Mouse (Mus musculus) left cerebral cortex, postnatal 36 days (tissue): ENCODE data around the gene Actb. TPM values are rescaled to one million over a fixed set of nuclear protein-coding genes. Genes with fewer than 3 reads are reported as not detected.
"Not testable (repeated sequence)": the region's sequence is repeated elsewhere in the genome, so short reads cannot be mapped to it uniquely, and the experiment has no call there.

Experiments used
- DNase-seq, 2 experiments: peaks; one replicate each; pipeline ENCODE4 v3.0.0; 2021 to 2022; ENCODE audit warnings: low spot score in 2 of 2, mixed read lengths in 1 of 2
- intact Hi-C: fragments of 180-260 bp; cut with DNase I; formaldehyde crosslinking; loops from one replicate; pipeline ENCODE4 v1.15.1; 2025
- total RNA-seq, 2 experiments: library from RNA; stranded (reverse); gene quantifications; 2 replicates each; pipeline ENCODE4 v1.2.3; 2021

Actb gene
- total RNA-seq, 2 experiments from 2014 or later = 2,229 to 2,541 TPM

DNA sequence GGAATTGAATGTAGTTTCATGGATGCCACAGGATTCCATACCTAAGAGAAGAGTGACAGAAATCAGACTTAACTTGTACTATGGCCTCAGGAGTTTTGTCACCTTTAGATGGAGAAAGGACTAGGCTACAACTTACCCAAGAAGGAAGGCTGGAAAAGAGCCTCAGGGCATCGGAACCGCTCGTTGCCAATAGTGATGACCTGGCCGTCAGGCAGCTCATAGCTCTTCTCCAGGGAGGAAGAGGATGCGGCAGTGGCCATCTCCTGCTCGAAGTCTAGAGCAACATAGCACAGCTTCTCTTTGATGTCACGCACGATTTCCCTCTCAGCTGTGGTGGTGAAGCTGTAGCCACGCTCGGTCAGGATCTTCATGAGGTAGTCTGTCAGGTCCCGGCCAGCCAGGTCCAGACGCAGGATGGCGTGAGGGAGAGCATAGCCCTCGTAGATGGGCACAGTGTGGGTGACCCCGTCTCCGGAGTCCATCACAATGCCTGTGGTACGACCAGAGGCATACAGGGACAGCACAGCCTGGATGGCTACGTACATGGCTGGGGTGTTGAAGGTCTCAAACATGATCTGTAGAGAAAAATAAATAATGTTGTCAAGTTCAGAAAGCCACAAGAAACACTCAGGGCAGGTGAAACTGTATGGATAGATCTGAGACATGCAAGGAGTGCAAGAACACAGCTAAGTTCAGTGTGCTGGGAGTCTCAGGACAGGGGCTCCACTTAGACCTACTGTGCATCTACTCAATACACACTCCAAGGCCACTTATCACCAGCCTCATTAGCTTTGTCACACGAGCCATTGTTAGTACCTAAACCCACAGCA lies 2.1 kb downstream of the Actb start:
- intact Hi-C loops = loop anchor here (1.0 to 2.0 kb wide), 3 partner anchors 9 to 58 kb away; partner anchors contain the start of gene Fbxl18
- DNase-seq = no peak

DNA sequence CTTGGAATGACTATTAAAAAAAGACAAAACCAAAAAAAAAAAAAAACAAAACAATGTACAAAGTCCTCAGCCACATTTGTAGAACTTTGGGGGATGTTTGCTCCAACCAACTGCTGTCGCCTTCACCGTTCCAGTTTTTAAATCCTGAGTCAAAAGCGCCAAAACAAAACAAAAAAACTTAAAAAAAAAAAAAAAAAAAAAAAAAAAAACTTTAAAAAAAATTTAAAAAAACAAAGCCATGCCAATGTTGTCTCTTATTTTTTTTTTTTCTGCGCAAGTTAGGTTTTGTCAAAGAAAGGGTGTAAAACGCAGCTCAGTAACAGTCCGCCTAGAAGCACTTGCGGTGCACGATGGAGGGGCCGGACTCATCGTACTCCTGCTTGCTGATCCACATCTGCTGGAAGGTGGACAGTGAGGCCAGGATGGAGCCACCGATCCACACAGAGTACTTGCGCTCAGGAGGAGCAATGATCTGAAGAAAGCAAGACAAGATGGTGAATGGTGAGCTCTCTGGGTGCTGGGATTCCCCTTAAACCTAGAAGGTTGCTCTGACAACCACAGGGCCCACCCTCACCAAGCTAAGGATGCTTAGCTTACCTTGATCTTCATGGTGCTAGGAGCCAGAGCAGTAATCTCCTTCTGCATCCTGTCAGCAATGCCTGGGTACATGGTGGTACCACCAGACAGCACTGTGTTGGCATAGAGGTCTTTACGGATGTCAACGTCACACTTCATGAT lies 2.9 kb downstream of the Actb start:
- no peak for DNase-seq
- intact Hi-C loops = loop anchor here (2.0 kb wide), 1 partner anchor 59 kb away; no protein-coding TSS in a partner anchor

GRCm38 (mm10) chr5:142902506-142903314 lies 3.8 kb downstream of the Actb start:
- intact Hi-C loops = no loop called here
- no peak for DNase-seq

- intact Hi-C loops = no loop called here
- DNase-seq = no peak
These were observed 4.6 kb downstream of the Actb start for GRCm38 (mm10) chr5:142901846-142902505.

DNA sequence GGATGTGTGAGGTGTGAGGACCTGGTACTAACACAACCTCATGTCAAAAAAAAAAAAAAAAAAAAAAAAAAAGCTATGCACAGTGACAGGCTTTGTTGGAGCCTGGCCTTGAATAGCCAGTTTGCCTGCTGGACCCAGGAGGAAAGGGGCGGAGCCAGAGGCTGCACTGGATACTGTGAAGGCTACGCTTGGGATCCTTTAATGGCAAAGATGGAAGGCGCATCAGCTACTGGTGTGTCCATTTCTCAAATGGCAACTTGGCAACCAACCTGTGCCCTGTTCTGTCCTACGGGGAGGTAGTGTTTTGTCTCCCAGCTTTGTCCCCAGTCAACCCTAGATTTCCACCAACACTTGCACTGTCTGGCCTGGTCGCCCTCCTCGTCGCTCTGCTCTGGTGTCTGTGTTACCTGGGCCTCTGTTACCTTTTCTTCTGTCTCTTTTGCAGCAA lies 5.2 kb downstream of the Actb start:
- intact Hi-C loops = no loop called here
- no peak for DNase-seq

GRCm38 (mm10) chr5:142900651-142901050 lies 5.9 kb downstream of the Actb start:
- intact Hi-C loops = no loop called here
- DNase-seq = no peak

DNA sequence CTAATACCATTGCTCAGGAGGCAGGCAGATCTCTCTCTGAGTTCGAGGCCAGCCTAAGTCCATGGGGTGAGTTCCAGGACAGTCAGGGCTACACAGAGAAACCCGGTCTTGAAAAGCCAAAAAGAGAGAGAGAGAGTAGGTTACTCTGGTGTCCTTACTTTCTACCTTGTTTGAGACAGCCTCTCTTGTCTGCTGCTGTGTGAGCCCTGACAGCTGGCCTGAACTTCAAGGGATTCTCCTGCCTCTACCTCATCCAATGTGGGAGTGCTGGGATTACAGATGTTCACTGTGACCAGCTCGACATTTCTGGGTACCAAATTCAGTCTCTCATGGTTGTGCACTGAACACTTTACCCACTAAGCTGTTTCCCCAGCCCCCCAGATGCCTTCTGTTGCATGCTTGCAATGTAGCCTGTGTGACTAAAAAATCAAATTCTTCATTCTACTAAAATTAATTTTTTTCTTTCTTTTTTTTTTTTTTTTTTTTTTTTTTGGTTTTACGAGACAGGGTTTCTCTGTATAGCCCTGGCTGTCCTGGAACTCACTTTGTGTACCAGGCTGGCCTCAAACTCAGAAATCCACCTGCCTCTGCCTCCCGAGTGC lies 6.5 kb downstream of the Actb start:
- no peak for DNase-seq
- intact Hi-C loops = no loop called here

GRCm38 (mm10) chr5:142899057-142899601 lies 7.4 kb downstream of the Actb start:
- DNase-seq = peak; percentile 85 to 92
- intact Hi-C loops = no loop called here

DNA sequence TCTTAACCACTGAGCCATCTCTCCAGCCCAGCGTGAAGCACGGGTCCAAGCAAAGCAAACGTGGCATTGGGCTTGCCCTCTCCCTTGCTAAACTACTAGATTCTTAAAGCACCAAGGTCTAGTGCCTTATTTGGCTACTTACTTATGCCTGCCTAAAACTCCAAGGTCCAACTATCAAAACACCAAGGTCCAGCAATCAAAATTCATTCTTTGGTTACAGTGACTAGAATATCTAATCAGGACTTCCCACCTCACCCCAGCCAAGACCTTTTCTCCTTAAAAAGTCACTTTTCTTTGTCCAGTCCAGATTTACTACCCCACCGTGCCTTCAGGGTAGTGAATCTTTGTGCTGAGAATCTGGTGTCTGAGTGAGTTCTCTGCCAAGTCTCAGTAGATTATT lies 8.2 kb downstream of the Actb start:
- intact Hi-C loops = no loop called here
- DNase-seq = no peak

DNA sequence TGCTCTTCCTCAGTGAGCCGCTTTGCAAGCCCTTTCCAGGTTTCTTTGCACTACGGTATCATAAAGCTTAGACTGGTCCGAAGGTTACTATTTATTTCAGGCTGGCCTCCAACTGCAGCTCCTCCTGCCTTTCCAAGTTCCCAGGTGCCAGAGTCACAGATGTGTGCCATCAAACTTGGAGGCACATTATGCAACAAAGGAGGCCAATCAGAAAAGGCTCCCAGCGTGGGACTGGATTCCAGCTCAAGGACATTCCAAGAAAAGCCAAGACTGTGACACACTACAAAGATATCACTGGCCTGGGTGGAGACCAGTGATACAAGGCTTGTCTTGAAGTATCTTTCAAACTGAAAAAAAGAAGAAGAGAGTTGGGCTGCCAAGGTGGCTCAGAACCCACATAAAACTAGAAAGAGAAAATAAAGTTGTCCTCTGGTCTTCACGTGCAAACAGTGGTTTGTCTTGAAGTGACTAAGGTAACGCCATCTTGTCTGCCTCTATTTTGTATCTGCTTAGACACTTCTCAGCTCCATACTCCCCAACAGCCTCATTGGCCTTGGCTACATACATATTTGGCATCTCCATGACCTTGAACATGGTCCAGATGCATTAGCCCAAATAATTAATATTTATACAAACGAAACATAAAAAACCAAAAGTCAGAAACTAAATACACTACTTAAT lies 8.8 kb downstream of the Actb start:
- intact Hi-C loops = no loop called here
- no peak for DNase-seq

- DNase-seq = no peak
- intact Hi-C loops = no loop called here
These were observed 9.8 kb downstream of the Actb start for GRCm38 (mm10) chr5:142896713-142897112.

DNA sequence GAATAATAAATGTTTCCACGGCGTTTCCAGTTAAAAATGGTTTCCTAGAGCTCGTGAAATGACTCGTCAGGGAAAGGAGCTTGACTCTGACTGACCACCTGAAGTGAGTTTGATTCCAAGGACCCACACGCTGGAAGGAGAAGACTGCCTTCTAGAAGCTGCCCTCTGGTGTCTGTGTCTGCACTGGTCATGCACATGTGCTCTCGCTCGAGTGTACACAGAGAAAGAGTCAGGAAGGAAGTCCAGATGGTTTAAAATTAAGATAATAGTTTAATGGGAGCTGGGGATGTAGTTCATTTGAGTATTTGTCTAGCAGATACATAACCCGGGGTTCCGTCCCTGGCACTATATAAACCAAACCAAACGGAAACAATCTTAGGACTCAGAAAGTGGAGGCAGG lies 10.4 kb downstream of the Actb start:
- no peak for DNase-seq
- intact Hi-C loops = no loop called here

GRCm38 (mm10) chr5:142894918-142895613 lies 11.5 kb downstream of the Actb start, which contains the start of gene Fbxl18:
TSS of gene Fbxl18 (minus strand) at chr5:142895421.
- DNase-seq = peak; percentile 89
- intact Hi-C loops = loop anchor here (1.0 kb wide), 1 partner anchor 10 kb away; no protein-coding TSS in a partner anchor

DNA sequence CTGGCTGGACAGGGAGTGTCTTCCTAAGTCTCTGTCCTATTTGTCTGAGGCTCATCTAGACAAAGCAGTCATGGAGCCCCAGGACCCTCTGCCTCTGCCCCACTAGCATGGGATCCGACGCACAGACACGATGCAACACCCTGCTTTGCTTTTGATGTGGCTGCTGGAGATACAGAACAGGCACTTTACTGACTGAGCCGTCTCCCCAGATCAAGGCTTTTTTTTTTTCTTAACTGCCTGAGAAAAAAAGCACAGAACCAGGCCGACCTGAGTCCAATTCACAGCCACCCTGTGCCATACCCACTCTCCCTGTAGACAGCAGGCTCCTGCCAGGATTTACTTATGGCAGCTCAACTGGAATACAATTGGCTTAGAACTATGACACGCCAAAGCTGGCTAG lies 15.2 kb downstream of the Actb start:
- intact Hi-C loops = no loop called here
- DNase-seq = no peak

GRCm38 (mm10) chr5:142887533-142887932 lies 19.0 kb downstream of the Actb start:
- DNase-seq, intact Hi-C loops: not testable (repeated sequence)

- DNase-seq = no peak
- intact Hi-C loops = no loop called here
These were observed 19.8 kb downstream of the Actb start for GRCm38 (mm10) chr5:142886761-142887160.

DNA sequence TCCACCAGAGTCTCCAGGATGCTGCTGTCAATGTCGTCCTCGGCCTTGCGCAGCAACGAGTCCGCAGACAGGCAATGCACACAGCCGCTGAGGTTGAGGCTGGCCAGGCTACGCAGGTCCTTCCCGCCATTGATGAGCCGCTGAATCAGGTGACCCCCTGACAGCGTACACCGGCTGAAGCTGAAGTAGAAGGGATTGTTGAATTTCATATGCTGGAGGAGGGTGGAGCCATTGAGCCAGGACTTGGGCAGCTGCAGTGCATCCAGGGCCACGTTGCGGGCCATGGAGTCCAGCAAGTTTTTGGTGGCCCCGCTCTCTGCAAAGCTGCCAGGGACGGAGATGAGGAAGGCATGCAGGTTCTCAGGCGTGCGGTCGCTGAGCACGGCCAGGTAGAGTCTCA lies 20.4 kb downstream of the Actb start:
- intact Hi-C loops = no loop called here
- no peak for DNase-seq

DNA sequence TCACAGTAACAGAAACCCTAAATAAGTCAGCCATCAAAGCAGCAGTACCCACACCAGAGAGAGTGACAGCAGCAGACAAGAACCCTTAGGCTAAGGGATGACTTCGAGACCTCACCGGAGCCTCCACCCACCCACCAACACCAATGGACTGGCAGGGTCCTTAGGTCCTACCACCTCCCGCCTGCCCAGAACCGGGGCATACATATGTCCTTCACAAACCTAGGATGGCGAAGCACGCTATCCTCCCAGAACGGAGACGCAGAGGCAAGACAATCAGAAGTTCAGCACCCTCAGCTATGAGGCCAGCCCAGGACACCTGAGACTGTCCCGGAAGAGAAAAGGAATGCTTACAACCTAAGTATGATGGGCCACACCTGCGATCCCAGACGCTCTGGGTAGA lies 24.1 kb downstream of the Actb start:
- no peak for DNase-seq
- intact Hi-C loops = no loop called here
